Mouse (Mus musculus): ENCODE data around the gene Ttll11. TPM values are rescaled to one million over a fixed set of nuclear protein-coding genes. Genes with fewer than 3 reads are reported as not detected.
A peak's percentile ranks its signal among the peaks of the same experiment; 100 is the strongest.

The Ttll11 gene
- total RNA-seq, 1 experiment from 2014 or later: 30.4 TPM

GRCm38 (mm10) chr2:35720956-35721355 lies 258.8 kb downstream of the Ttll11 start:
- no peak for DNase-seq

GRCm38 (mm10) chr2:35720550-35720949 lies 259.2 kb downstream of the Ttll11 start:
- no peak for DNase-seq

- DNase-seq: peak; percentile 88
Observed at GRCm38 (mm10) chr2:35720104-35720503, 259.6 kb downstream of the Ttll11 start.

- no peak for DNase-seq
Observed at GRCm38 (mm10) chr2:35719230-35720005, 260.3 kb downstream of the Ttll11 start.

- DNase-seq: peak; percentile 45
Observed at GRCm38 (mm10) chr2:35718662-35719061, 261.1 kb downstream of the Ttll11 start.

GRCm38 (mm10) chr2:35718003-35718500 lies 261.7 kb downstream of the Ttll11 start:
- no peak for DNase-seq

GRCm38 (mm10) chr2:35716175-35716574 lies 263.5 kb downstream of the Ttll11 start:
- no peak for DNase-seq

- DNase-seq: no peak
Observed at GRCm38 (mm10) chr2:35715485-35715884, 264.2 kb downstream of the Ttll11 start.

- DNase-seq: no peak
Observed at GRCm38 (mm10) chr2:35714742-35715167, 265.0 kb downstream of the Ttll11 start.

GRCm38 (mm10) chr2:35713460-35713859 lies 266.3 kb downstream of the Ttll11 start:
- no peak for DNase-seq

- peak; percentile 48 for DNase-seq
Observed at GRCm38 (mm10) chr2:35712611-35713010, 267.1 kb downstream of the Ttll11 start.

- no peak for DNase-seq
Observed at GRCm38 (mm10) chr2:35703241-35703640, 276.5 kb downstream of the Ttll11 start.

GRCm38 (mm10) chr2:35702608-35703007 lies 277.1 kb downstream of the Ttll11 start:
- DNase-seq: no peak

GRCm38 (mm10) chr2:35702001-35702400 lies 277.7 kb downstream of the Ttll11 start:
- DNase-seq: no peak

Other genes with a start within 250 kb of the Ttll11 start
- gene Ndufa8, start 69.5 kb upstream of the Ttll11 start, total RNA-seq (2021): 178 and 189 TPM in 2 replicates
- gene Morn5, start 69.5 kb upstream of the Ttll11 start, total RNA-seq (2021): not detected in 2 replicates
- gene Lhx6, start 125.5 kb upstream of the Ttll11 start, total RNA-seq (2021): 1.8 and 2.6 TPM in 2 replicates
- 24.6 and 24.8 TPM in 2 replicates for gene Mrrf, start 156.5 kb upstream of the Ttll11 start, total RNA-seq (2021)
- 27.0 and 28.5 TPM in 2 replicates for gene Rbm18, start 156.9 kb upstream of the Ttll11 start, total RNA-seq (2021)